Mouse (Mus musculus) skeletal muscle tissue, adult 2 months (tissue): Measurements from ENCODE around the gene Slfn4.
"Not testable (repeated sequence)": the region's sequence is repeated elsewhere in the genome, so short reads cannot be mapped to it uniquely, and the experiment has no call there.

Source experiments
- DNase-seq: peaks from one replicate; pipeline ENCODE4 v3.0.0-alpha.2; 2012; ENCODE audit warnings: low read depth, low spot score

Gene Slfn4

DNA sequence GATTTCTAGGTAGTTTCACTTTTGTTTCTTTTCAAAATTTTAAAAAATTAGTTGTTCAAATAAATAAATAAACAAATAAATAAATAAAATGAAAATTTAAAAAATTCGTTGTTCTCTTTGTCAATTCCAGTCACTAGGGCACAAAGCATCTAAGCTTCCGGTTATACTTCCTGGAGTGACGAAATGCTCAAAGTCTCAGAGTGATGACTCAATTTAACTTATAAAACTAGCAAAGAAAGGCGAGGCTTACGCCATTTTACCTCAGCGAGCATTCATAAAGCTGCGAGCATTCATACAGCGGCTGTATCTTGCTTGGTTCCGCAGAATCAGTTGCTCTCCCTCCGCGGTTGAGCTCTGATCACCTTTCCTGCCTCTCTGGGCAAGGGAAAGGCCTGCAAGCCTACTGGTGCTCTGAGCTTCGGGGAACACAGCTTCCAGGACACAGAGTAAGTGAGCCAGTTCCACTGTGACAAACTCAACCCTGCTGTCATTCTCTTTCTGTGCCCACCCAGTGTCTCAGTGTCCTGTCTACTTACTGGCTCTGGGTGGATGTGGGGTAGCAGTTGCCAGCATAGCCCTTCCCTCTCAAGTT lies at the start of gene Slfn4:
Gene Slfn4, plus strand, starts transcription at position 239 of the 592 bp plus-strand sequence.
- DNase-seq, result no peak

DNA sequence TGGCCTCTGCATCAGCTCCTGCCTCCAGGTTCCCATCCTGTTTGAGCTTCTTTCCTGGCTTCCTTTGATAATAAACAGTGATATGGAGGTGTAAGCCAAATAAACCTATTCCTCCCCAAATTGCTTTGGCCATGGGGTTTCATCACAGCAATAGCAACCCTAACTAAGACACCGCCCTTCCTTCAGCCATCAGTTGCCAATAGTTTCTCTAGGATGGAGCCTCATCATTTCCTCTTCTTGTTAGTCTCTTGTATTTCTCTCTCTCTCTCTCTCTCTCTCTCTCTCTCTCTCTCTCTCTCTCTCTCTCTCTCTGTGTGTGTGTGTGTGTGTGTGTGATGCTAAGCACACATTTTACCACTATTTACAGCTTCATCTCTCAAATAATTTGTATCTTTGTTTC lies 49.4 kb upstream of the Slfn4 start:
- not testable (repeated sequence) for DNase-seq

DNA sequence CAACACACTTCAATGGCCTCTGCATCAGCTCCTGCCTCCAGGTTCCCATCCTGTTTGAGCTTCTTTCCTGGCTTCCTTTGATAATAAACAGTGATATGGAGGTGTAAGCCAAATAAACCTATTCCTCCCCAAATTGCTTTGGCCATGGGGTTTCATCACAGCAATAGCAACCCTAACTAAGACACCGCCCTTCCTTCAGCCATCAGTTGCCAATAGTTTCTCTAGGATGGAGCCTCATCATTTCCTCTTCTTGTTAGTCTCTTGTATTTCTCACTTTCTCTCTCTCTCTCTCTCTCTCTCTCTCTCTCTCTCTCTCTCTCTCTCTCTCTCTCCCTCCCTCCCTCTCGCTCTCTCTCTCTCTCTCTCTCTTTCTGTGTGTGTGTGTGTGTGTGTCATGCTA lies 37.7 kb upstream of the Slfn4 start:
- not testable (repeated sequence) for DNase-seq

DNA sequence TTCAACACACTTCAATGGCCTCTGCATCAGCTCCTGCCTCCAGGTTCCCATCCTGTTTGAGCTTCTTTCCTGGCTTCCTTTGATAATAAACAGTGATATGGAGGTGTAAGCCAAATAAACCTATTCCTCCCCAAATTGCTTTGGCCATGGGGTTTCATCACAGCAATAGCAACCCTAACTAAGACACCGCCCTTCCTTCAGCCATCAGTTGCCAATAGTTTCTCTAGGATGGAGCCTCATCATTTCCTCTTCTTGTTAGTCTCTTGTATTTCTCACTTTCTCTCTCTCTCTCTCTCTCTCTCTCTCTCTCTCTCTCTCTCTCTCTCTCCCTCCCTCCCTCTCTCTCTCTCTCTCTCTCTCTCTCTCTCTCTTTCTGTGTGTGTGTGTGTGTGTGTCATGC lies 26.0 kb upstream of the Slfn4 start:
- not testable (repeated sequence) for DNase-seq

DNA sequence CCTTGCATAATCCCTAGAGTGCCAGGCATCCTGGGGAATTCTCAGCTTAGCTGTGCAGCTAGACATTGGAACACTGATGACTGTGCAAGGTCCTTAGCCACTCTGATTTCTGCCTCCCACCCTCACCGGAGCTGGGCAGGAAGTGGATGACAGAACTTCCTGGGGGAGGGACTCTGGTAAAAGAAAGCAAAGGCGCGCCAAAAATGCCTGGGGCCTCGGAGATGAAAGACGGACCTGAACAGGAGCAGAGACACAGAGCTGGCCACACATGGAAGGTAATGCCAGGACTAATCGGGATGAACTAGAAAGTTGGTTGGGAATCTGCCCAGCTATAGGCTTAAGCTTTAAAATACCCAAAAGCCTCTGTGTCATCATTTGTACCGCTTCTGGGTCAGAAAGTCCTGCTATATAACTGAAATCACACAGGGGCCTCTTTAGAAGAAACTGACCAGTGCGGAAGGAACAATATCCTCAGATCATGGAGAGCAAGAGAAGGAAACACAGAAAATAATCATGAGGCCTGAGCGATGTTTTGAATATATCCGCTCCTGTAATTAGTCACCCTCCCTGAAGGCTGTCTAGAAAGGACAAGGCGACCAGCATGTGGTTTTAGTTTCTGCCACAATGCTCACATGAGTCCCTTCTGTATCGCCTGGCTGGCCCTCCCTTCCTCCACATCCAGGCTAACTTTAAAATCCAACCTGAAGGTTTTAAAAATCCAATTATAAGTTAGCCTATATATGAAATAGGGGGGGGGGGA lies 16.3 kb downstream of the Slfn4 start, which contains the start of gene Slfn3:
Gene Slfn3, plus strand, starts transcription at position 197 of the 760 bp plus-strand sequence.
- peak; percentile 7 for DNase-seq

DNA sequence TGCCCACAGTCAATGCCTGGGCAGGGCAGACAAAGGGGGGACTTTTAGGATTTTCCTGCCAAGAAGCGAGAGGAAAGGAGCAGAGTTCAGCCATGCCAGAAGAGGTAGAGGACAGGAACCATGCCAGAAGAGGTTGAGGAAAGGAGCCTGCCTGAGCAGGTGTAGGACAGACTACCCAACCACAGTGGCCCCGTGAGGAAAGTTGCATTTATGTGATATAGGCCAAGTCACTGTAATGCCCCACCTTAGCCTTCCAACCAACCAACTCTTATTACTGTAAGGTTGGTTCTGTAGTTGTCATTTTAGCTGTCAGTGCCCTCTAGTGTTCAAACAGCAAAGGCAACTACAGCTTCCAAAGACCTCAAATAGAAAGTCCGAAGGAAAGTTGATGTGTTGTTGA lies 17.0 kb downstream of the Slfn4 start:
- peak; percentile 9 for DNase-seq

DNA sequence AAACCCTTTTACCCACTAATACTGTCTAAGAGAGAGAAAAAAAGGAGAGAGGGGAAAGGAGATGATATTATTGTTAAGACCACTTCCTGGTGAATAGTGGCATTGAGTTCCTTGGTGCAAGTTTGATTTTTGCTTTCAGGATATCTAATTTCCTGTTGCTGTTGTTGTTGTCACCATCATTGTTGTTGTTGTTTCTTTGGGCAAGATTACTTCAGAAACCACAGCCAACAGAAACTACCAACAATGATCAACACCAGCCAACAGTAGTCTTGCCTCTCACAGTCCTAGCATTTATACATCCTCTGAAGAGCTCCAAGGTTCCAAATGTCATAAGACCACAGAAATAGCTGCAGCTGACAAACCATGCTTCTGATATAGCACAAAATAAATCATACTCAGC lies 30.0 kb downstream of the Slfn4 start:
- DNase-seq, result no peak

DNA sequence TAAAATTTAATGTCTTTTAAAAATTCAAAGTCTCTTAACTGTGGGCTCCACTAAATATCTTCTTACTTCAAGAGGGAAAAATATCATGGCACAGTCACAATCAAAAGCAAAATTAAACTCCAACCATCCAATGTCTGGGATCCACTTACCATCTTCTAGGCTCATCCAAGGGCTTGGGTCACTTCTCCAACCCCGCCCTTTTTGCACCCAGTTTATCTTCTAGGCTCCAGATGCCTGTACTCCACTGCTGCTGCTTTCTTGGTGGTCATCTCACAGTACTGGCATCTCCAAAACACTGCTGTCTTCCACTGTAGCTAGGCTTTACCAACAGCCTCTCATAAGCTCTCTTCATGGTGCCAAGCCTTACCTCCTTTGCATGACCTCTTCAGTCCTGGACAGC lies 41.1 kb downstream of the Slfn4 start:
- no peak for DNase-seq

DNA sequence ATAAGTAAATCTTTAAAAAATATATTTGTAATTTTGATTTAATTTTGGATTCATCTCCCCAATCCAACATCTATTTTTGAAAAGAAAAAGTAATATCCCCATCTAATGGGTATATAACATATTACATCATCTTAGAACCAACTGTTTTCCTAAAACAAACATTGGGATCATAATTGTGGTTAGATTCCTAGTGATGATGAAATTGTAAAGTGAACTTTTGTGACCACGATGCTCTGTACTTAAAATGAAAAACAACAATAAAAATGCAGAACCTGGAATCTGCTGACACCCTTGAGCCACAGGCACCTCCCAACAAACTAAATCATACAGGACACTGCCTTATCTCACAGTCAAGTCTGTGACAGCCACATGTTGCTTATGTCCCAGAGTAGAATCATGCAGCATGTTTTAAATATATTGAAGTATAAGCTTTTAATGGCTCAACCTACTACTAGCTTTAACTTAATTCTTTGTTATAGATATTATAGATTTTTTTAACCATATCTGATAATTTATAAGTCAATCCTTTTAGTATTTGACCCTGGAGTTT lies 46.4 kb downstream of the Slfn4 start:
- DNase-seq, result no peak

DNA sequence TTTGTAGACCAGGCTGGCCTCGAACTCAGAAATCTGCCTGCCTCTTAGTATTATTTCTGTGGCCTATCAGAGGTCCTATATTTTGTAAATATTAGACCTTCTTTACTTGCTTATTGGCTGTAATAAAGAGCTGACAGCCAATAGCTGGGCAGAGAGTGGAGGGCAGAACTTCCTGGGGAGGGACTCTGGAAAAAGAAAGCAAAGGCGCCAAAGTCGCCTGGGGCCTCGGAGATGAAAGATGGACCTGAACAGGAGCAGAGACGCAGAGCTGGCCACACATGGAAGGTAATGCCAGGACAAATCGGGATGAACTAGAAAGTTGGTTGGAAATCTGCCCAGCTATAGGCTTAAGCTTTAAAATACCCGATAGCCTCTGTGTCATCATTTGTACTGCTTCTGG lies 48.4 kb downstream of the Slfn4 start:
- DNase-seq, result peak; percentile 13

DNA sequence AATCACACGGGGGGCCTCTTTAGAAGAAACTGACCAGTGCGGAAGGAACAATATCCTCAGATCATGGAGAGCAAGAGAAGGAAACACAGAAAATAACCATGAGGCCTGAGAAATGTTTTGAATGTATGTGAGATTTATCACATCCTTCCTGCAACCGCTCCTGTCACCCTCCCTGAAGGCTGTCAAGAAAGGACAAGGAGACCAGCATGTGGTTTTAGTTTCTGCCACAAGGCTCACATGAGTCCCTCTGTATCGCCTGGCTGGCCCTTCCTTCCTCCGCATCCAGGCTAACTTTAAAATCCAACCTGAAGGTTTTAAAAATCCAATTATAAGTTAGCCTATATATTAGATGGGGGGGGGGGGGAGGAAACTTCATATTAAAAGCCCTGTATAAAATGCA lies 48.8 kb downstream of the Slfn4 start:
- not testable (repeated sequence) for DNase-seq

DNA sequence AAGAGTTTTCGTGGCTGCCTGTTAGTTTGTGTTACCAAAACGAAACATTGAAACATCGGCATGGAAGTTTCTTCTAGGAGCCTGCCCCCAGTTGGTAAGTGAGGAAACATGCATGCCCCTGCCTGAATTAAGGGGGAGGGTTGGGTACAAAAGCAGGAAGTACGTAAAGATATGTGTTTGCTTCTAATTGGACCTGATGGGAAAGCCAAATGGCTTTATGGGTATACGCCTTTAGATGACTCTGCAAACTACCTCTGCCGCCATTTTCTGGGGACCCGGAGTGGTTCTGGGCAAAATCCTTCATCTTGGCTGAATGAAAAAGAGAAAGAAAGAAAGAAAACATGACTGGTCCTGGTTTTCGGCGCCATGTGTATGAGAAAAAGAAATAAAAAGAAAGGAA lies 49.2 kb downstream of the Slfn4 start:
- peak; percentile 43 for DNase-seq

DNA sequence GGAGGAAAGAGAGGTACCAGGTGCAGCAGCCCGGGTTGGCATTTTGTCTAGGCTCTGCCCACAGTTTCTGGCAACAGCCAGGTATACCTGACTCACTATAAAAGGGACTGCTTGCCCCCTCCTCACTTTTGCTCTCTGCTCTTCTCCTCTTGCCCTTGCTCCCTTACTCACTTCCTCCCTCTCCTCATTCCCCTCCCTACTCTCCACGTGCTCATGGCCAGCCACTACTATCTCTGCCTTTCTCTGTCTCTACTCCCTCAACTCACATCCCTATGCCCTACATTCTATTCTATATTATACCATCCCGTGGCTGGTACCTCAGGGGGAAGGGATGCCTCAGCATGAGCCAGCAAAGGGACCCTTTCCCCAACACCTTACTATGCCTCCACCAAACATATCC lies 49.8 kb downstream of the Slfn4 start:
- DNase-seq, result no peak

DNA sequence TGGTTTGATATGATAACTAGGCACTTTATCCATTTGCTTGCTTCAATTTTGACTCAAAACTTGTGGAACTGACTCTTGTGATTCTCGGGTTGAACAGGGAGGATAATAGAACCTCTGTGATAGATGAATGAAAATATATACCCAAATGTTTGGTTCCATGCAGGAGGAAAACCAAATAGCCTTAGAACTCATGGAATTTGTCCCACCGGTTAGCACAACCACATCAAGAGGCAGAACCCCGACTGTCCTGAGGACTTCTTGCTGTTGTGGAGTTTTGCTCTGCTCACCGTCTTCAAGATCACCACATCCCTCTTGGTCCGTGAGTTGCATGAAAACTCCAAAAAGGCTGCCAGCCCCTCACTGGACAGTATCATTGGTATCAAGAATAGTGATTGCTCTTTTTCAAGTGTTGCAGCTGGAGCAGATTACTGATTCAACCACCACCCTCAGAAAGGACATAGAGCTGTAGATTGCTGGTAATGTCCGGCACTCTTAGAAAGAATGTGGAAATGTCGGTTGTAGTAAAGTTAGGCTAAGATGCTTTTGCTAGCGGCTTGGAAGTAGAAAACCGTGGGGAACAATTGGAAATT lies 50.5 kb downstream of the Slfn4 start:
- no peak for DNase-seq

DNA sequence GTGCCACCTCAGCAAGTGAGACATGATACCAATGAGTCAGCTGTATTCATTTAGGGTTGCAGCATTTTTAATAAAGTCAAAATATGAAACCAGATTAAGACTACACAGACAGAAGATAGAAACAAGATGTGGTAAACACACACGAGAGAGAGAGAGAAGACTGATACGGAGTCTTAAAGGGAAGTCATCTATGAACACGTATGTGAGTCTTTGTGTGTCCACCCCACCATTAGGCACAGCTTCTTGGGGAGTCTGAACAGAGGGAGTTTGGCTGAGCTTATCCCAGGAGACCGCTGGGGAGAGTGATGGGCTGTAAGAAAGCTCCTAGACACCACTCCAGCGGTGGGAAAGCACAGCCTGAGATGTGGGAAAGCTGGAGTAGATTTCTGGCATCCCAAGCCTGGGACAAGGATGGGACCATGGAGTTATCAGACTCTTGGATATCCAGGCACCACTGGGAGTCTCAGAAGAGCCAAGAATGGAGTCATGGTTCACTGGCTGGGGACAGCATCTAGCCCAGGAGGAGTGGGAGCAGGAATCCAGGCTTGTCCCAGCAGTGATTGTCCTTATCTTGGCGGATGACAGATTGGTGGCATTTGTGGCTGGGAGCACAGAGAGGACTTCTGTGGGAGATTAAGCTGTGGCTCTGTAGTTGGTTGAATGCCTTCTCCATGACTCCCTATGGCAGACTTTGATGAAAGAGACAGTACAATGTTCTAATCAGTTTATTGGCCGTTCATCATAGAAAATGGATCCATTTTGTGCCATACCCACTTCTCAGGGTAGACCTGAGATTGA lies 53.1 kb downstream of the Slfn4 start:
- DNase-seq, result no peak

DNA sequence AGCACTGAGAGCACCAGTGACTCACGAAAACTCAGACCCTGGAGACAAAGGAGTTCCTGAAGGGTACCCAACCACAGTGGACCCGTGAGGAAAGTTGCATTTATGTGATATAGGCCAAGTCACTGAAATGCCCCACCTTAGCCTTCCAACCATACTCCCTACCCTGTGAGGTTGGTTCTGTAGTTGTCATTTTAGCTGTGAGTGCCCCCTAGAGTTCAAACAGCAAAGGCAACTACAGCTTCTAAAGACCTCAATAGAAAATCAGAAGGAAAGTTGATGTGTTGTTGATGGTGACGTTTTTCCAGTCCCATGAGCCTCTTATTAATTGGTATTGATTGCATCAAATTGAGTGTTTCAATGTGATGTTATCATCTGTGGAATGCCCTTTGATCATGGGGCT lies 56.0 kb downstream of the Slfn4 start:
- DNase-seq, result no peak

DNA sequence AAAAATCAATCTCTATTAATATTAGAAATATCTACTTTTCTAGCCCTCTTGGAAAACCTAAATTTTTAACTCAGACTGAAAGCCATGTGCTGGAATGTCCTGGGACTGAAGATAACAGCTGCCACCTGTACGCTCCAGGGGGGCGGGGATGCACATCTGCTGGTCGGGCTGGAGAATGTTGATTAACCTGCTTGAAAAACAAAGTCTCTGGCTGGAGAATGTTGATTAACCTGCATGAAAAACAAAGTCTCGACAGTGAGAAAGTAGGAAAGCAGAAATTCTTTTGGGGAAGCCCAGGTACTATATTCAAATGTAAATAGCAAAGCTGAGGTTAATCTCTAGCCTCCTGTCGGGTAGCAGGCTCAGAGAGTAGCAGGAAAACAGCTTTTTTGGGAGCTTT lies 58.6 kb downstream of the Slfn4 start:
- not testable (repeated sequence) for DNase-seq

DNA sequence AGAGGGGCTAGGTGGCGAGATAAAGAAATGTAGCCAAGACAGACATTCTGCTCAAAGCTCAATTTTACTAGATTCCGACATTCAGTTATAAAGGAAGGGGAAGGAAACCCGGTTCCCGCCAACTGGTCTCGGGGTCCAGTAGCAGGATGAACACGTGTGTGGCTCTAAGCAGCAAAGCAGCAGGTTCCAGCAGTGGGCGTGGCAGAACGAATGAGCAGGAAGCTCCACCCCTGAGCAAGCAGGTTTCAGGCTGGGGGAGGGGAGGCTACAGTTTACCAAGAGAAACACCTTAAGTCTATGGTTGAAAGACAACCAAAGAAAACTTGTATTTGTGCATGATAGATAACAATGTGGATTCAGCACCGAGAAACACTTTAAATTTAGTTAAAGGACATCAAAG lies 62.4 kb downstream of the Slfn4 start:
- DNase-seq, result not testable (repeated sequence)

DNA sequence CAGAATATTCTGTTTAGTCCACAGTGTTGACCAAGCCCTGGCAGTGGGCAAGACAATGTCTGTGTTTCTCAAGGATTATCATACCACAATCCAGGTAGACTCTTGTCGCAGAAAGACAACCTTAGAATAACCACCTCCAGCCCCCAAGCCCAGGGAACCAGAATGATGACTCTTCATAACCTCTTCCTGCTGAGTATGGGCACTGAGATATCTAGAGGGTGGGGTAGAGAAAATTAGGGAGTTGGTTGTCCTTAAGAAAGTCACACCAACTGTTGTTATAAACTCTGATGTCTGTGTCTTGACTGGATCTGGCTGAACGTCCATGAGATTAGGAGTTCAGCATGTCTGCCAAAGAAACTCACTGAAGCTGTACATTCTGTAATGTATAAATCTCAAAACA lies 63.4 kb downstream of the Slfn4 start:
- DNase-seq, result no peak

DNA sequence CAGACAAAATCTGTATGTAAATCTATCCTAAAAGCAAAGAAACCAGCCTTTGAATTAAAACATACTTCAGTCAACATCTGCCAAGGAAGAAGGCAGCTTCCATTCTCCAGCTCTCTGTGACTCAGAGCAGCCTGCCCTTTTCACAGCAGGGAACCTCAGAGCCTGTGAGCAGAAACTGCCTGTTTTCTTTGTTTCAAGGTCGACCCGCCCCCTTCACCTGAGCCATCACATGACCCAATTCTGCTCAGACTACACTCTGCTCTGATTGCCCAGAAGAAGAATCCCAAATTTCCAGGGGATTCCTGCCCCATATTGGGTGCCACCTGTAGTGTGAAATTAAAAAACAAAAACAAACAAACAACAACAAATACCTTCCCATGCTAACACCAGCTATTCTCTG lies 64.8 kb downstream of the Slfn4 start:
- no peak for DNase-seq
